Mouse (Mus musculus): Measurements from ENCODE around the gene Ftl1.

Ftl1 gene

GRCm38 (mm10) chr7:45447325-45447990 lies 12.2 kb downstream of the Ftl1 start:
- DNase-seq = peak; percentile 44

GRCm38 (mm10) chr7:45446589-45446988 lies 13.1 kb downstream of the Ftl1 start:
- DNase-seq = no peak

- no peak for DNase-seq
These were observed 15.9 kb downstream of the Ftl1 start for GRCm38 (mm10) chr7:45443526-45444420.

GRCm38 (mm10) chr7:45437521-45438276 lies 22.0 kb downstream of the Ftl1 start, which contains the start of gene Ruvbl2:
Gene Ruvbl2, minus strand, starts transcription at chr7:45438096.
- peak; percentile 43 for DNase-seq

- DNase-seq = no peak
These were observed 22.6 kb downstream of the Ftl1 start for GRCm38 (mm10) chr7:45437046-45437445.

GRCm38 (mm10) chr7:45436444-45436843 lies 23.2 kb downstream of the Ftl1 start:
- DNase-seq = no peak

- no peak for DNase-seq
These were observed 24.6 kb downstream of the Ftl1 start for GRCm38 (mm10) chr7:45435038-45435437.

- peak; percentile 100 for DNase-seq
These were observed 25.3 kb downstream of the Ftl1 start, which contains the start of gene Gys1 for GRCm38 (mm10) chr7:45434203-45435015. Gene Gys1, plus strand, starts transcription at chr7:45434844.

- DNase-seq = no peak
These were observed 25.9 kb downstream of the Ftl1 start for GRCm38 (mm10) chr7:45433835-45434202.

GRCm38 (mm10) chr7:45426556-45426955 lies 33.1 kb downstream of the Ftl1 start:
- DNase-seq = no peak

- DNase-seq = no peak
These were observed 38.5 kb downstream of the Ftl1 start for GRCm38 (mm10) chr7:45421194-45421593.

GRCm38 (mm10) chr7:45420615-45420919 lies 39.1 kb downstream of the Ftl1 start, which contains the start of gene Lhb:
Gene Lhb, plus strand, starts transcription at chr7:45420820.
- no peak for DNase-seq

- no peak for DNase-seq
These were observed 39.6 kb downstream of the Ftl1 start for GRCm38 (mm10) chr7:45419859-45420614.

- no peak for DNase-seq
These were observed 41.7 kb downstream of the Ftl1 start for GRCm38 (mm10) chr7:45417962-45418492.

- DNase-seq = no peak
These were observed 44.0 kb downstream of the Ftl1 start for GRCm38 (mm10) chr7:45415636-45416035.

- no peak for DNase-seq
These were observed 44.9 kb downstream of the Ftl1 start for GRCm38 (mm10) chr7:45414740-45415224.

GRCm38 (mm10) chr7:45413864-45414739 lies 45.6 kb downstream of the Ftl1 start:
- no peak for DNase-seq

- DNase-seq = peak; percentile 47
These were observed 46.4 kb downstream of the Ftl1 start, which contains the start of gene Ntf5 for GRCm38 (mm10) chr7:45413113-45413863. Gene Ntf5, plus strand, starts transcription at chr7:45413695.

- no peak for DNase-seq
These were observed 47.3 kb downstream of the Ftl1 start for GRCm38 (mm10) chr7:45412421-45412820.
